Mouse (Mus musculus) c-Kit-positive CD71-positive TER-119-negative erythroid progenitor cells, embryonic 14.5 days (primary cell): ENCODE measurements at regions not wholly inside any gene's neighbourhood (a gene's known extent, or its start where the extent isn't known, plus 50 kb on each side); places are given as distances from the start of the nearest gene placed in this dataset.
A peak's percentile ranks its signal among the peaks of the same experiment; 100 is the strongest.

ENCODE experiments used
- DNase-seq: peaks from one replicate; pipeline ENCODE4 v3.0.0-alpha.2; 2013; ENCODE audit warnings: low read depth

- peak; percentile 31 for DNase-seq
These were observed 206.8 kb downstream of the Etnk1 start for GRCm38 (mm10) chr6:143373686-143374273.

GRCm38 (mm10) chr6:143375951-143376713 lies 209.1 kb downstream of the Etnk1 start:
- no peak for DNase-seq

GRCm38 (mm10) chr6:143377121-143377520 lies 210.1 kb downstream of the Etnk1 start:
- DNase-seq, result no peak

GRCm38 (mm10) chr6:143378126-143378525 lies 211.1 kb downstream of the Etnk1 start:
- no peak for DNase-seq

- no peak for DNase-seq
These were observed 213.5 kb downstream of the Etnk1 start for GRCm38 (mm10) chr6:143380490-143380889.

GRCm38 (mm10) chr6:143386597-143387450 lies 219.8 kb downstream of the Etnk1 start:
- no peak for DNase-seq

- no peak for DNase-seq
These were observed 226.7 kb downstream of the Etnk1 start for GRCm38 (mm10) chr6:143393543-143394207.

GRCm38 (mm10) chr6:143394377-143394776 lies 227.4 kb downstream of the Etnk1 start:
- no peak for DNase-seq

GRCm38 (mm10) chr6:143401436-143401835 lies 234.4 kb downstream of the Etnk1 start:
- no peak for DNase-seq

GRCm38 (mm10) chr6:143401921-143402320 lies 234.9 kb downstream of the Etnk1 start:
- DNase-seq, result no peak

GRCm38 (mm10) chr6:143402766-143403165 lies 235.7 kb downstream of the Etnk1 start:
- no peak for DNase-seq

- no peak for DNase-seq
These were observed 237.5 kb downstream of the Etnk1 start for GRCm38 (mm10) chr6:143404521-143404920.

GRCm38 (mm10) chr6:143412056-143412455 lies 245.0 kb downstream of the Etnk1 start:
- DNase-seq, result no peak

GRCm38 (mm10) chr6:143412721-143413120 lies 245.7 kb downstream of the Etnk1 start:
- DNase-seq, result no peak

- no peak for DNase-seq
These were observed 247.8 kb downstream of the Etnk1 start for GRCm38 (mm10) chr6:143414590-143415382.

- no peak for DNase-seq
These were observed 248.4 kb downstream of the Etnk1 start for GRCm38 (mm10) chr6:143415383-143415778.

GRCm38 (mm10) chr6:143419872-143420271 lies 252.9 kb downstream of the Etnk1 start:
- DNase-seq, result no peak

- no peak for DNase-seq
These were observed 256.0 kb downstream of the Etnk1 start for GRCm38 (mm10) chr6:143423026-143423425.

GRCm38 (mm10) chr6:143425182-143425829 lies 258.3 kb downstream of the Etnk1 start:
- no peak for DNase-seq

- no peak for DNase-seq
These were observed 265.0 kb downstream of the Etnk1 start for GRCm38 (mm10) chr6:143431896-143432450.
